Mouse (Mus musculus) CD4-positive, CD25-positive, alpha-beta regulatory T cell, adult 2 months (primary cell): ENCODE results near the gene Calm2.

Experiments
- DNase-seq: peaks from one replicate; pipeline ENCODE4 v3.0.0-alpha.2; 2012; ENCODE audit warnings: low read depth, low spot score

The Calm2 gene

GRCm38 (mm10) chr17:87458911-87459749, 12.4 kb upstream of the Calm2 start:
- no peak for DNase-seq

DNA sequence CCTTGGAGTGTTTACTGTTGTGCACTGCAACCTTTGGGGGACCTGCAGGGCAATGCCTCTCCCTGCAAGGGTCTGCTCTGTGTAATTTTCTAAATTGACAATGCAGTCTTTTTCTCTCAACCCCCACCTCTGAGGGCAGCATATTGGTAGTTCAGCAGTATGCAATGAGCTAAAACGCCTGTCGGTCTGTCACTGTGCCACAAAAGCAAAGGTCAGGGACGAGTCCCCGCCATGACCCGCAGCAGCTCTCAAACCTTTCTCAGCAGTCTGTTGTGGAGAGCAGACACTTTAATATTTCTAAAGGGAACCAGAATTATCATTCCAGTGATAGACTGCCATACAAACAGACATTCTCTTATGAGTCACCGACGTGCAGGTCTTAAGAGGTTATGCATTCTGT, 11.2 kb upstream of the Calm2 start:
- DNase-seq, result no peak

GRCm38 (mm10) chr17:87454121-87454520, 7.4 kb upstream of the Calm2 start:
- DNase-seq, result no peak

DNA sequence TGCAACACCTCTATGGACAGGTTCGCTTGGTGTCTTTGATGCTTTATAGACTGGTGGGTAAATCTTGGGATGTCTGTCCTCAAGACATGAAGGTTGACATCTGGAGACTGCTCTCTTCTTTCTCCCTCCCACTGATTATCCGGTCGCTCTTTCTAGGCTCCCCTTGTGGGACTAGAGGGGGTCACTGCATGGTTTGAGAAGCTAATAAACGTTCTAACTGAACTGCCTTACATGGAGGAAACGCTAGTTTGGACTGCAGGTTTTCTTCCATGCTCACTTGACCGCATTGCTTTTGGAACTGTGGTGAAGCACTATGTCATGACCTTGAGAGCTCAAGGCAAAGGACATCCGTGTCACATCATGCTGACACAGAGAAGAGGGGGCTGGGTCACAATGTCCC, 6.6 kb upstream of the Calm2 start:
- DNase-seq, result no peak

- no peak for DNase-seq
Observed at GRCm38 (mm10) chr17:87448881-87449280, 2.1 kb upstream of the Calm2 start.

GRCm38 (mm10) chr17:87448339-87448738, 1.6 kb upstream of the Calm2 start:
- no peak for DNase-seq

GRCm38 (mm10) chr17:87447612-87448200, 971 bp upstream of the Calm2 start:
- DNase-seq, result no peak

DNA sequence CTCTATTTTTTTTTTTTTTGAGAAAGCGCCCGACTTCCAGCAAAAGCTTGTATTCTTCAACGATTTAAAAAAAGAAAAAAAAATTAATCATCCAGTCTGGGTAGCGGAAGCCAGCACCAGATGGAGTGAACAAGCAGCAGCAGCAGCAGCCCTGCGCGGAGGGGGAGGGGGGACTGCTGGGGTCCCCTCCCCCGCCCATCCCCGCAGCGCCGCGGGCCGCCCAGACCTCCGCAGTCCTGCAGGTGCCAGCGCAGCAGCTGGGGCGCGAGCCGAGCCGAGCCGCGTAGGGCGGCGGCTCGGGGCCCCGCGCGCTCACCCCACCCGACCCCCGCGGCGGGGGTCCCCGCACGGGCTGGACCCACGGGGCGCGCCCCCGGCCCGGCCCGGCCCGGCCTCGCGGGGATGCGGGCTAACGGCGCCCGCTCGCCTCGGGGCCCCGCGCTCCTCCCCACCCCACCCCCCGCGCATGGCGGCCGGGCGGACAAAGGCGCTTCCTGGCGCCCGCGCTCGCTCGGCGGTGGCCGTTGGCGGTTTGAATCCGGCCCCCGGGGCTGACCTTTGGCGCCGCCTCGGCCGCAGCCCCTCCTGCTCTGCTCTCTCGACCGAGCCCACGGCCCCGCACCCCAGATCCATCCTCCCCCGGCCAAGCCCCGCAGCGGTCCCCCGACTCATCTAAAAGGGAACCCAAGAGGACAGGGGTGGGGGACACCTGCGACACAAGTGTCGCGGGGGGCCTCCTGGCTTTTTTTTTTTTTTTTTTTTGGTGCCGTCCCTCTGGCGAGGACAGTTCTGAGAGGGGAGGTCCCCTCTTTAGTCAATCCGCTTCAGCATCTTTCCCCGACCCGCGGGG, 593 bp downstream of the Calm2 start:
- peak; percentile 90 for DNase-seq

GRCm38 (mm10) chr17:87445337-87445916, 1.3 kb downstream of the Calm2 start:
- DNase-seq, result peak; percentile 26

DNA sequence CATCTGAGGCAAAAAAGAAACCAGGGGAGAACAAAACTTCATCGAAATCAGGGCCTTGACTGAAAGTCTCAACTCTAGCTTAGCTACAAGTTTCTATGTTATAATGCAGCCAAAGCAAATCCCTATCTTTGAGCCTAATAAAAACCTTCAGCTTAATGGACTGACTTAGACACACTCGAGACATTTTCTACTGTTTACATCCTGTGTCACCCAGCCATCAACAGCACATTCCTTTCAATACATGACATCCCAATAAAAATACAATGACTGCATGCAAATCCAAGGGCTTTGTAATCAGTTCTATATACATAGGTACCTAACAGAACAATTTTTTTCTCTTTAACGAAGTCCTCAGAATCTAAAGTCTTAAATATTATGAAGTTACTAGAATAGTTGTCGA, 2.0 kb downstream of the Calm2 start:
- no peak for DNase-seq

DNA sequence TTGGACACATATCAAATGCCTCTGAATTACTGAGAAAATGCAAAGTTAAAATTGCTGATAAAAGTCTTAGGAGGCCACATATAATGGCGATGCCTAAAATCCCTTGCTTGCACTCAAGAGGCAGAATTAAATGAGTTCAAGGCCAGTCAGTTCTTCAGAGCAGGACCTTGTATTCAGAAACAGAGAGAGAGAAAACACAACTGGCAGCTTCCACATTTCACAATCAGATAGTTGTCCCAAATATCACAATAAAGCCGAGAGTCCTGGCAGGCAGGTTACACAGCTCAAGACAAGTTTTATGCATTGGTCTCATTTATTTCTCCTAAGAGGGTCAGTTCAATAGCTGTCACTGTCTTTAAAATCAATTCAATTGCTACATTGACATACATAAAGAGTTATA, 5.2 kb downstream of the Calm2 start:
- no peak for DNase-seq

DNA sequence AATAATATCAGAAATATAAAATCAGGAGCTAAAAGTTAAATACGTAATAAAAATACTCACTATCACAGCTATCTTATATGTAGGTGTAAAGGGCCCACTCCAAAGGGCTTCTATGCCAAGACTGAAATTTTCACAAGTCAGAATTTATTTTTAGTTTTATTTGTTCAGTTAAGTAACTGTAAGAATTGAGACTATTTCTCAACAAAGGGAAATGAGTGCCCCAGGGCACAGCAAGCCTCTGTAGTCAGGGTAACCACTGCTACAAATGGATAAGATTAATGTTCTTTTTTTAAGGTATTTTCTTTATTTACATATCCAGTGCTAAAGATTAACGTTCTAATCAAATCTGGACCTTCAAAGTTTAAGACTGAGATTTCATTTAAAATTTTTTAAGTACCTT, 7.3 kb downstream of the Calm2 start:
- no peak for DNase-seq

DNA sequence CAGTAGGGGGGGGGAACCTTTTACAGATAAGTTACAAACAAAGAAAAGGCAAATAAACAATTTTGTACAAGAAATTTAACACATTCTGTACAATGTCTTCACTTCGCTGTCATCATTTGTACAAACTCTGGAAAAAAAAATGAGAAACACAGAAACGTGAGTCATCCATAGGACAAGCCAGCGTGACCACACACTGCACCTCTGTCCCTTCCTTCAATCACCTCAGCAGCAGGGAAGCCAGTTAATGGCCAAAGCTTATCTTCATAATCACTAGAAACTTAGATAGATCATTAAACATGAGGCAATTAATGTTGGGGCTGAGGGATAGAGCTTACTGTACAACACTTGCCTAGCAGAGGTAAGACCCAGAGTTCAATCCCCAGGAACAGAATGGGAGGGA, 12.8 kb downstream of the Calm2 start:
- no peak for DNase-seq

DNA sequence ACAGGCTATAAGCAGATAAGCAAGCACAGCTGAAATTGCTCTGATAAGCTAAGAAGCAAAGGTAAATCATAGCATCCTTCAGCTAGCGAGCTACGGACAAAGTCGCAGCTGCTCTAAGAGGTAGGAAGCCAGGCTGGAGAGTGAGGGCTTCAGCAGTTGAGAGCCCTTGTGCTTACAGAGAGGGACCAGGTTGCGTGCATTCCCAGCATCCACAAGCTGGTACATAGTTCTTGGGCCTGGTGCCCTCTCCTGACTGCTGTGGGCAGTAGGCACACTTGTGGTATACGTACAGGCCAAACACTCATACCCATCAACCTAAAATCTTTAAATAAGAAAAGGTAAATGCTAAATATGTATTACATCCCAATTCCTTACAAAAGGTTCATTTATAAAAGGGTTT, 14.0 kb downstream of the Calm2 start:
- DNase-seq, result no peak

GRCm38 (mm10) chr17:87432314-87432713, 14.4 kb downstream of the Calm2 start:
- no peak for DNase-seq

GRCm38 (mm10) chr17:87429431-87429830, 17.3 kb downstream of the Calm2 start:
- DNase-seq, result no peak

GRCm38 (mm10) chr17:87427511-87427910, 19.2 kb downstream of the Calm2 start, which contains the start of gene Stpg4:
Gene Stpg4 (minus strand): TSS chr17:87427741.
- no peak for DNase-seq

GRCm38 (mm10) chr17:87418082-87418481, 28.7 kb downstream of the Calm2 start:
- peak; percentile 48 for DNase-seq

DNA sequence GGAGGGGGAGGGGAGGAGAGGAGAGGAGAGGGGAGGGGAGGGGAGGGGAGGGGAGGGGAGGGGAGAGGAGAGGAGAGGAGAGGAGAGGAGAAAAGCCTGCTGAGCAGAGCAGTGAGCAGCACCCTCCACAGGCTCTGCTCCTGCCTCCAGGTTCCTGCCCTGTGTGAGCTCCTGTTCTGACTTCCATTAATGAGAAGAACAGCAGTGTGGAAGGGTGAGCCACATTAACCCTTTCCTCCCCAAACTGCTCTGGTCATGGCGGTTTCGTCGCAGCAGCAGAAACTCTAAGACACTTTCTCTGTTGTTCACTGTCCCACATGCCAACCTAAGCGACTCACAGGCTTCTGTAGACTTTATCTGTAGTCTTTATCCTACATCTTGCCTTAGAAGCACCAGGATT, 40.1 kb downstream of the Calm2 start:
- no peak for DNase-seq

- DNase-seq, result no peak
Observed at GRCm38 (mm10) chr17:87405576-87405975, 41.2 kb downstream of the Calm2 start.

- no peak for DNase-seq
Observed at GRCm38 (mm10) chr17:87403462-87403861, 43.3 kb downstream of the Calm2 start.

DNA sequence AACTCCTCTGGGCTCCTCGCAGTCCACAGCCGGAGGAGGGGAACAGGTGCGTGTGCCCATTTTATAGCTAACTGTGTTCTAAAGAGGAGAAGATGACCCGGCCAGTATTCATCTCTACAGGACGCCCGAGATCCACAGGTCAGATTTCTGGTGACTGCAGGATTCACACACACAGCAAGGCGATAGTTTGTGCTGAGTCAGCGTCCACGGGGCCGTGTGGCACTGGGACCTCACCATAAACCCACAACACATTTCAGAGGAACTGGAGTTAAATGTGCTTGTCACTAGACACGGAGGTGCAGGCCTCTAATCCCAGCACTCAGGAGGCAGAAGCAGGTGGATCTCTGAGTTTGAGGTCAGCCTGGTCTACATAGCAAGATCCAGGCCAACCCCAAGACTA, 44.3 kb downstream of the Calm2 start:
- DNase-seq, result no peak
